Mouse (Mus musculus) layer of hippocampus, adult 2 months (tissue): ENCODE results near the gene Cdk13. TPM values are rescaled to one million over a fixed set of nuclear protein-coding genes. Genes with fewer than 3 reads are reported as not detected.
A peak's percentile ranks its signal among the peaks of the same experiment; 100 is the strongest.

ENCODE experiments used
- DNase-seq, 2 experiments: peaks; one replicate each; pipeline ENCODE4 v3.0.0; 2022; ENCODE audit warnings: low spot score in 2 of 2
- H3K27ac ChIP-seq: fragments of 200-600 bp; 2 replicates; pipeline ENCODE4 v1.8.1; 2022
- H3K4me3 ChIP-seq: fragments of 200-600 bp; 2 replicates; pipeline ENCODE4 v1.8.1; 2022; ENCODE audit warnings: mild to moderate bottlenecking
- CTCF ChIP-seq: fragments of 200-600 bp; conservative IDR thresholded peaks from 2 replicates; pipeline ENCODE4 v1.8.1; 2022; ENCODE audit warnings: antibody characterized with exemption, mild to moderate bottlenecking, moderate library complexity
- total RNA-seq, 2 experiments: library from RNA; stranded (reverse); gene quantifications; 2 replicates each; pipeline ENCODE4 v1.2.3; 2021

The Cdk13 gene
- total RNA-seq, 2 experiments from 2014 or later: 58.7 to 60.0 TPM

DNA sequence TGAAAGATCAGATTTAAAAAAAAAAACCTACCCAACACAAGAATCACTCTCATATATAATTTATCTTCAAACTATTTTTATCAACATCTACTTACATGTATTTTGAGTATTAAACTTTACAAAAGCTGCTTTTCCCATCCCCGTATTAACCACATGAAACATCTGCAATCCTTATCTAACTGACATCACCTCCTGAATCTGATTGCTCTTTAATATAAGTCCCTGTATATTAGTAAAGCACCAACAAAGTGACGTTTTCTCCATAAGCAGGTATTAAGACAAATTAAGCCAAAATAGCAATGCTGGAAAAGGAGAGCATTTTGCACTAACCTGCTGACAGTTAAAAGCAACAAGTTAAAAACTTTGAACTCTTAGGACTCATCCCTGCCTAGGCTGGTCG, 2.0 kb downstream of the Cdk13 start:
- no peak for DNase-seq
- TF ChIP-seq CTCF: no peak
- Histone ChIP-seq H3K27ac (peak overlapping the region; percentile 97), H3K4me3 (peak overlapping the region; percentile 94)

DNA sequence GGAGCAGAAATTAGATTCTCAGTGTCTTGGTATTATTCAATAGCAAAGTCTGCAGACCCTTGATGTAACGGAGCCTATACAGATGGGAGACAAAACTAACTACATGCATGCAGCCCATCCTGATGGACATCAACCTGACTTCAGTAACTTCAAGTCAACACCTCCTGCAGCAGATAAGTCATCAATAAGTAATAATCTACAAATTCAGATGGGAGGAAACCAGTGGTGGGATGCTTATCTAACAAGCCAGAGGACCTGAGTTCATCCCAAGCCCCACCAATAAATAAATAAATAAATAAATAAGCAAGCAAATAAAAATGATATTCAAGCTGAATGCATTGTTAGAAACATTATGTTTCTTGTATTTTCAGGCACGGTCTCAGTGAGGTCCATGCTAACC, 5.2 kb downstream of the Cdk13 start:
- no peak overlapping the region for H3K4me3 ChIP-seq
- no peak overlapping the region for H3K27ac ChIP-seq
- no peak for DNase-seq
- TF ChIP-seq CTCF: no peak

- TF ChIP-seq CTCF: no peak
- Histone ChIP-seq H3K4me3 (no peak overlapping the region), H3K27ac (no peak overlapping the region)
- DNase-seq: no peak
Measured at GRCm38 (mm10) chr13:17795757-17796456, 9.0 kb downstream of the Cdk13 start.

GRCm38 (mm10) chr13:17783643-17784042, 21.3 kb downstream of the Cdk13 start:
- DNase-seq: no peak
- Histone ChIP-seq H3K4me3 (no peak overlapping the region), H3K27ac (no peak overlapping the region)
- no peak for TF ChIP-seq CTCF

- Histone ChIP-seq H3K27ac (no peak overlapping the region), H3K4me3 (no peak overlapping the region)
- DNase-seq: no peak
- no peak for TF ChIP-seq CTCF
Measured at GRCm38 (mm10) chr13:17779923-17780322, 25.0 kb downstream of the Cdk13 start.

DNA sequence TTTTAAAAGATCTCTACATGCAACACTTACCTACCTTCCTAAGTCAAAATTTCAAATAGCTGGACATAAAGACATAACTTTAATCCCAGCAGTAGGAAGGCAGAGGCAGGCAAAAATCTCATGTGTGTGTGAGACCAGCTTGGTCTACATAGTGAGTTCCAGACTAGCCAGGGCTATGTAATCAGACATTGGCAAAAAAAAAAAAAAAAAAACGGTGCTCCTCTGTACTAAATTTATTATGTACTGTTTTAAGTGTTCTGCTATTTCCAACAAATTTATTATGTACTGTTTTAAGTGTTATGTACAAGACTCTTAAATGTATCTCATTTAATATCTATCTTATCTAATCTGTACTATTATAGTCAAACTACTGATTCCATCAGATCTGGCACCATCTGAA, 28.6 kb downstream of the Cdk13 start:
- Histone ChIP-seq H3K27ac (no peak overlapping the region), H3K4me3 (no peak overlapping the region)
- TF ChIP-seq CTCF: no peak
- no peak for DNase-seq

- Histone ChIP-seq H3K27ac (no peak overlapping the region), H3K4me3 (no peak overlapping the region)
- TF ChIP-seq CTCF: no peak
- DNase-seq: no peak
Measured at GRCm38 (mm10) chr13:17775364-17775763, 29.5 kb downstream of the Cdk13 start.

DNA sequence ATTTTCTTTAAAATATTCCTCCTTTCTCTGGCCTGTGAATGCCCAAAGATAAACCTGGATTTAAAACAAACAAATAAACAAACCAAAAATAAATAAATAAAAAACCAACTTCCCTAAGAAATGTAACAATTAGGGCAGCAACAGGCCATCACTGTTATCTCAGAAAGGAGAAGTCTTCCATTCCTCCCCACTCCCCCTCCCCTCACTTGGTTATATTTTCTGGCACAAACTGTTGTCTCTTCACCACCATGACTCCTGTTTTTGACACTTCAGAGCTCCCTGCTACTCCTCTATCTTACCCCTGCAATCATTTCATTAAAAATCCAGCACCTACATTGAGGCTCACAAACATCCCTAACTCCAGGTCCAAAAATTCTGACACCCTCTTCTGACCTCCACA, 31.8 kb downstream of the Cdk13 start:
- no peak for TF ChIP-seq CTCF
- Histone ChIP-seq H3K4me3 (no peak overlapping the region), H3K27ac (peak overlapping the region; percentile 34; the same call in 1 of the 2 replicates)
- DNase-seq: no peak

DNA sequence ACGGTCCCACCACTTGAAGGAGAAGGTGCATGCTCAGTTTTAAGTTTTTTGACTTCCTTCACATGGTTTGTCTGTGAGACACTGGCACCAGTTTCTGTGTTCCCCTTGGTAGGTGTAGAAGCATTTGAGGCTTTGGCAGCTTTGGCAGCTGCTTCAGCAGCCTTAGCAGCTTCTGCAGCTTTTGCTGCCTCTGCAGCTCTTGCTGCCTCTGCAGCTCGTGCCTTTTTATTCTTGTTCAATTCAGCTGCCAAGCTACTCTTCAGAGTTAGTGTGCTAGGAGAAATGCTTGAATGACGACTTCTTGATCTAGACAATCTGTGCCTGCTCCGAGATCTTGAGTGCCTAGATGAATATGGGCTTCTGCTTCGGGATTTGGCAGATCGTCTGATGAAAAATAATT, 32.3 kb downstream of the Cdk13 start:
- H3K27ac ChIP-seq: peak overlapping the region; percentile 34
- peak in 1 of 2 experiments; percentile 47 for DNase-seq
- no peak for TF ChIP-seq CTCF
- H3K4me3 ChIP-seq: no peak overlapping the region

GRCm38 (mm10) chr13:17762405-17762804, 42.5 kb downstream of the Cdk13 start:
- Histone ChIP-seq H3K4me3 (no peak overlapping the region), H3K27ac (no peak overlapping the region)
- TF ChIP-seq CTCF: no peak
- no peak for DNase-seq

GRCm38 (mm10) chr13:17754997-17755396, 49.9 kb downstream of the Cdk13 start:
- H3K27ac ChIP-seq: no peak overlapping the region
- DNase-seq: no peak
- H3K4me3 ChIP-seq: no peak overlapping the region
- no peak for TF ChIP-seq CTCF

GRCm38 (mm10) chr13:17728798-17729197, 76.1 kb downstream of the Cdk13 start:
- Histone ChIP-seq H3K4me3 (no peak overlapping the region), H3K27ac (no peak overlapping the region)
- TF ChIP-seq CTCF: no peak
- DNase-seq: no peak

DNA sequence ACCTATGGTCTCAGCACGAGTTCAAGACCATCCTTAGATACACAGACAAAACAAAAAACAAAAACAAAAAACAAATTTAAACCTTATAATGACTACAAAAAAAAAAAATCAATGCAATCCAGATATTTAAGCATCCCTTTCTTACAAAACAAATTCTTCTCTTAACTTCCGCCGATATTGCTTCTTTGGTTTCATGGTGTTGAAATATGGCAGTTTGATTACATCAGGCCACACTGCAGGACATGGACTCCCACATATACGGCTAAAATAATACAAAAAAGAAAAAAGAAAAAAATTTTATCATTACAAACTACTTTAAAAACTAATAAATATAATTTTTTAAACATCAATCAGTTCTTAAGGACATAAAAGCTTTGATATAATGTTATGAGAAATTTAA, 77.0 kb downstream of the Cdk13 start:
- H3K4me3 ChIP-seq: no peak overlapping the region
- no peak overlapping the region for H3K27ac ChIP-seq
- TF ChIP-seq CTCF: no peak
- DNase-seq: no peak

DNA sequence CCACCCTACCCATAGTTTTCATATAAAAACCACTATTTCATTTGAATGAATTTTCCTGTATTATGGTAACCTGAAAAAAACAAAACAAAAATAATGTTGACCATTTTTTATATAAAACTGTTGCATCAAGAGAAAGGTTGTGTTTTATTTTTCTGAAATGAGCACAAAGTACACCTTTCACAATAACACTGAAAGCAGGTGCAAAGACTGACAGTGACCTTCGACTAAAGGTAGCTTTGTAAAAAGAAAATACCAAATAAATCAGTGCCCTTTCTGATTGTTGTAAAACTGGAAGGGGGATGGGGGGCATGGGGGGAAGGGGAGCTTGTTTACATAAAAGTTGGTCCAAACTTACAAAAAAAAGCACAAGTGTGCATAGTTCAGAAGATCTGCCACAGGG, 87.5 kb downstream of the Cdk13 start:
- no peak overlapping the region for H3K4me3 ChIP-seq
- H3K27ac ChIP-seq: no peak overlapping the region
- TF ChIP-seq CTCF: no peak

More for the DNA sequence above, 87.5 kb downstream of the Cdk13 start:
- no peak for DNase-seq
